Mouse (Mus musculus) heart, postnatal 14 days (tissue): ENCODE measurements around the gene Bcar1. TPM values are rescaled to one million over a fixed set of nuclear protein-coding genes. Genes with fewer than 3 reads are reported as not detected.

Experiments
- DNase-seq, 2 experiments: peaks; one replicate each; pipeline ENCODE4 v3.0.0; 2021 to 2022
- intact Hi-C: fragments of 180-260 bp; cut with DNase I; formaldehyde crosslinking; loops from one replicate; pipeline ENCODE4 v1.15.1; 2025
- total RNA-seq, 2 experiments: library from RNA; stranded (reverse); gene quantifications; 2 replicates each; pipeline ENCODE4 v1.2.3; 2021

Bcar1 gene
- total RNA-seq, 2 experiments from 2014 or later: 27.1 to 35.7 TPM

GRCm38 (mm10) chr8:111742261-111743037 is 1.2 kb downstream of the Bcar1 start:
- no peak for DNase-seq
- intact Hi-C loops: no loop called here

GRCm38 (mm10) chr8:111741556-111741955 is 2.1 kb downstream of the Bcar1 start:
- intact Hi-C loops: no loop called here
- DNase-seq: no peak

GRCm38 (mm10) chr8:111740994-111741393 is 2.6 kb downstream of the Bcar1 start:
- intact Hi-C loops: no loop called here
- no peak for DNase-seq

GRCm38 (mm10) chr8:111740301-111740711 is 3.3 kb downstream of the Bcar1 start:
- DNase-seq: no peak

GRCm38 (mm10) chr8:111739604-111740003 is 4.0 kb downstream of the Bcar1 start:
- intact Hi-C loops: no loop called here

More at GRCm38 (mm10) chr8:111740301-111740711, 3.3 kb downstream of the Bcar1 start:
- intact Hi-C loops: no loop called here

GRCm38 (mm10) chr8:111738867-111739266 is 4.7 kb downstream of the Bcar1 start:
- intact Hi-C loops: no loop called here
- DNase-seq: no peak

More at GRCm38 (mm10) chr8:111739604-111740003, 4.0 kb downstream of the Bcar1 start:
- DNase-seq: no peak

- intact Hi-C loops: no loop called here
- DNase-seq: no peak
Observed at GRCm38 (mm10) chr8:111736321-111736720, 7.3 kb downstream of the Bcar1 start.

GRCm38 (mm10) chr8:111735791-111736190 is 7.8 kb downstream of the Bcar1 start:
- no peak for DNase-seq
- intact Hi-C loops: no loop called here

GRCm38 (mm10) chr8:111735335-111735761 is 8.3 kb downstream of the Bcar1 start:
- peak in 1 of 2 experiments; percentile 48 for DNase-seq
- intact Hi-C loops: no loop called here

GRCm38 (mm10) chr8:111734244-111734960 is 9.2 kb downstream of the Bcar1 start:
- DNase-seq: no peak
- intact Hi-C loops: no loop called here

- intact Hi-C loops: no loop called here
- DNase-seq: no peak
Observed at GRCm38 (mm10) chr8:111733581-111734243, 9.9 kb downstream of the Bcar1 start.

- intact Hi-C loops: no loop called here
- no peak for DNase-seq
Observed at GRCm38 (mm10) chr8:111732406-111733085, 11.1 kb downstream of the Bcar1 start.

GRCm38 (mm10) chr8:111732004-111732403 is 11.6 kb downstream of the Bcar1 start:
- intact Hi-C loops: no loop called here
- DNase-seq: peak; percentile 99

- intact Hi-C loops: no loop called here
- peak in 1 of 2 experiments; percentile 55 for DNase-seq
Observed at GRCm38 (mm10) chr8:111731231-111731977, 12.2 kb downstream of the Bcar1 start.

- DNase-seq: no peak
- intact Hi-C loops: no loop called here
Observed at GRCm38 (mm10) chr8:111729233-111730170, 14.1 kb downstream of the Bcar1 start.

- intact Hi-C loops: no loop called here
- DNase-seq: no peak
Observed at GRCm38 (mm10) chr8:111728481-111728880, 15.1 kb downstream of the Bcar1 start.

GRCm38 (mm10) chr8:111727553-111727952 is 16.1 kb downstream of the Bcar1 start:
- DNase-seq: no peak
- intact Hi-C loops: no loop called here

GRCm38 (mm10) chr8:111726102-111726900 is 17.3 kb downstream of the Bcar1 start:
- DNase-seq: peak; percentile 73 to 83
- intact Hi-C loops: no loop called here
